Mouse (Mus musculus) right cerebral cortex, adult 18-20 months (tissue): ENCODE measurements around the gene Selenop.
"Not testable (repeated sequence)": the region's sequence is repeated elsewhere in the genome, so short reads cannot be mapped to it uniquely, and the experiment has no call there.

ENCODE experiments used
- DNase-seq: peaks from one replicate; pipeline ENCODE4 v3.0.0; 2022; ENCODE audit warnings: mixed read lengths

Gene Selenop

GRCm38 (mm10) chr15:3268247-3268646 is at the start of gene Selenop:
Gene Selenop (plus strand): TSS chr15:3268547.
- no peak for DNase-seq

- not testable (repeated sequence) for DNase-seq
Observed at GRCm38 (mm10) chr15:3218668-3219067, 49.7 kb upstream of the Selenop start.

- no peak for DNase-seq
Observed at GRCm38 (mm10) chr15:3222803-3223437, 45.4 kb upstream of the Selenop start.

- DNase-seq: no peak
Observed at GRCm38 (mm10) chr15:3226573-3226972, 41.8 kb upstream of the Selenop start.

- no peak for DNase-seq
Observed at GRCm38 (mm10) chr15:3228185-3228584, 40.2 kb upstream of the Selenop start.

GRCm38 (mm10) chr15:3228990-3229389 is 39.4 kb upstream of the Selenop start:
- DNase-seq: no peak

GRCm38 (mm10) chr15:3231004-3231403 is 37.3 kb upstream of the Selenop start:
- no peak for DNase-seq

GRCm38 (mm10) chr15:3232168-3232835 is 36.0 kb upstream of the Selenop start:
- DNase-seq: peak; percentile 32

- DNase-seq: no peak
Observed at GRCm38 (mm10) chr15:3233837-3234551, 34.4 kb upstream of the Selenop start.

GRCm38 (mm10) chr15:3236338-3236737 is 32.0 kb upstream of the Selenop start:
- DNase-seq: no peak

- DNase-seq: peak; percentile 18
Observed at GRCm38 (mm10) chr15:3237963-3238362, 30.4 kb upstream of the Selenop start.

- DNase-seq: not testable (repeated sequence)
Observed at GRCm38 (mm10) chr15:3245036-3245435, 23.3 kb upstream of the Selenop start.

- no peak for DNase-seq
Observed at GRCm38 (mm10) chr15:3250620-3251019, 17.7 kb upstream of the Selenop start.

- DNase-seq: no peak
Observed at GRCm38 (mm10) chr15:3251031-3251717, 17.2 kb upstream of the Selenop start.

- DNase-seq: no peak
Observed at GRCm38 (mm10) chr15:3251718-3252067, 16.7 kb upstream of the Selenop start.

GRCm38 (mm10) chr15:3259025-3259424 is 9.3 kb upstream of the Selenop start:
- DNase-seq: no peak

GRCm38 (mm10) chr15:3260309-3260708 is 8.0 kb upstream of the Selenop start:
- no peak for DNase-seq

- DNase-seq: no peak
Observed at GRCm38 (mm10) chr15:3262883-3263282, 5.5 kb upstream of the Selenop start.

GRCm38 (mm10) chr15:3264293-3264692 is 4.1 kb upstream of the Selenop start:
- no peak for DNase-seq

GRCm38 (mm10) chr15:3264828-3265227 is 3.5 kb upstream of the Selenop start:
- DNase-seq: no peak

- DNase-seq: no peak
Observed at GRCm38 (mm10) chr15:3269496-3269895, 1.1 kb downstream of the Selenop start.

GRCm38 (mm10) chr15:3269996-3270645 is 1.8 kb downstream of the Selenop start:
- DNase-seq: no peak

- peak; percentile 25 for DNase-seq
Observed at GRCm38 (mm10) chr15:3270646-3271077, 2.3 kb downstream of the Selenop start.
